8 mouse cellular contexts compared by ENCODE assay signal in genomic region chr4:81178782-81179135, GRCm38 (mm10).
DNase-seq lines count a peak whose midpoint lies in the region; ATAC-seq and TF ChIP-seq lines count a peak whose summit lies in the region.

No protein-coding gene starts in this region.

- H3K4me1 ChIP-seq in cerebellum, adult 2 months (ENCODE audit: control insufficient read depth, insufficient read depth, low read length) = no peaks in the 10 kb centered on the region
- peaks cover 17% of the 10 kb centered on the region; the same call in 1 of the 2 replicates for H3K4me1 ChIP-seq in lung, embryonic 15.5 days

- WGBS in cerebellum, adult 2 months = under 1% methylated on average over 12 of the region's 12 CpGs
- 1% methylated on average over 12 of the region's 12 CpGs for WGBS in lung, embryonic 15.5 days

- no peak for TF ChIP-seq POLR2A in cerebellum, adult 2 months (IDR thresholded peaks at IDR 0.05; ENCODE audit: borderline replicate concordance, insufficient read depth, low read length)

- DNase-seq in MN1 (ENCODE audit: low spot score) = peak; percentile 86
- peak; percentile 79 to 82 for DNase-seq in cerebellum, adult 2 months
- peak; percentile 75 to 93 for DNase-seq in layer of hippocampus, adult 8-10 months (ENCODE audit: low spot score in 2 of 2)
- DNase-seq in retina, adult 2 months (ENCODE audit: low read depth, low spot score) = peak; percentile 47
- peak; percentile 75 to 81 for DNase-seq in urinary bladder, adult 18-20 months (ENCODE audit: low spot score in 2 of 2)

- H3K4me3 ChIP-seq in cerebellum, adult 2 months (replicated peaks; ENCODE audit: insufficient read depth, low read depth, low read length) = no peak overlapping the region
- H3K4me3 ChIP-seq in lung, embryonic 15.5 days = no peak overlapping the region

- peak; percentile 96 for TF ChIP-seq CTCF in cerebellum, adult 2 months (IDR thresholded peaks at IDR 0.05; ENCODE audit: borderline replicate concordance, insufficient read depth, low read depth, low read length)

- peak; percentile 99 for ATAC-seq in frontal cortex, adult (ENCODE audit: low TSS enrichment)
- ATAC-seq in hematopoietic stem cell, adult 5-6 weeks (replicated peaks in 1 of 2; ENCODE audit: insufficient read depth in 1 of 2, low FRiP score in 2 of 2, low TSS enrichment in 1 of 2, low read depth in 1 of 2, poor library complexity in 2 of 2, severe bottlenecking in 2 of 2) = peak; percentile 97
- peak; percentile 87 for ATAC-seq in lung, embryonic 15.5 days (ENCODE audit: borderline replicate concordance, extremely low read depth, low FRiP score, low TSS enrichment)

- no peaks in the 10 kb centered on the region for H3K36me3 ChIP-seq in lung, embryonic 15.5 days

- H3K27ac ChIP-seq in cerebellum, adult 2 months (ENCODE audit: insufficient read depth, low read length) = no peak overlapping the region
- peak overlapping the region; percentile 73 for H3K27ac ChIP-seq in lung, embryonic 15.5 days

- H3K9ac ChIP-seq in lung, embryonic 15.5 days = no peak overlapping the region

- H3K4me2 ChIP-seq in lung, embryonic 15.5 days = no peak overlapping the region

- no peaks in the 10 kb centered on the region for H3K27me3 ChIP-seq in cerebellum, adult 2 months (ENCODE audit: control insufficient read depth, insufficient read depth, low read length)
- no peaks in the 10 kb centered on the region for H3K27me3 ChIP-seq in lung, embryonic 15.5 days

- no peaks in the 10 kb centered on the region for H3K9me3 ChIP-seq in lung, embryonic 15.5 days
